Mouse (Mus musculus) bone marrow macrophage, adult 2 months (primary cell): ENCODE measurements around the gene Wnt1.

Experiments
- CTCF ChIP-seq: IDR thresholded peaks from 2 replicates; pipeline ENCODE4 v1.5.1; 2012; ENCODE audit warnings: low read depth, mild to moderate bottlenecking, low read length, moderate library complexity
- POLR2A ChIP-seq: IDR thresholded peaks from 2 replicates; pipeline ENCODE4 v1.6.1; 2012; ENCODE audit warnings: mild to moderate bottlenecking, low read depth, low read length, borderline replicate concordance

- no peak for TF ChIP-seq CTCF
- TF ChIP-seq POLR2A: no peak
Measured at GRCm38 (mm10) chr15:98792233-98793020, 2.8 kb downstream of the Wnt1 start.
